Mouse (Mus musculus): ENCODE results near the gene Bckdhb.

GRCm38 (mm10) chr9:84031406-84031805 is 106.5 kb downstream of the Bckdhb start:
- TF ChIP-seq EP300 (IDR thresholded peaks at IDR 0.05; ENCODE audit: low read depth): no peak
- TF ChIP-seq CTCF (IDR thresholded peaks at IDR 0.05; ENCODE audit: low read depth): no peak

All from liver, embryonic 14.5 days (tissue).